Mouse (Mus musculus) heart, embryonic 14.5 days (tissue): Measurements from ENCODE around the gene Nagk. TPM values are rescaled to one million over a fixed set of nuclear protein-coding genes. Genes with fewer than 3 reads are reported as not detected.

ENCODE experiments used
- ATAC-seq: fragments of 200-750 bp; cut with Nextera tagmentation; 2 replicates; pipeline ENCODE4 v1.8.0; 2017; ENCODE audit warnings: low read depth, moderate TSS enrichment; ENCODE audit not compliant: insufficient number of reproducible peaks, insufficient read depth, low FRiP score
- H3K27ac ChIP-seq, 2 experiments: fragments of 200-500 bp in 1 of 2; fragments of 300-500 bp in 1 of 2; sonication (generic) in 1 of 2; replicated peaks in 1 of 2; 2 replicates each; pipeline ENCODE4 v1.5.1; 2012 to 2014; ENCODE audit warnings: low read depth in 2 of 2, low read length in 2 of 2, control low read depth in 1 of 2, mild to moderate bottlenecking in 1 of 2, mixed read lengths in 1 of 2; ENCODE audit not compliant: control insufficient read depth in 1 of 2, insufficient read depth in 1 of 2
- H3K27me3 ChIP-seq: fragments of 300-500 bp; sonication (generic); 2 replicates; pipeline ENCODE4 v1.6.1; 2014; ENCODE audit warnings: mild to moderate bottlenecking, low read length, control low read depth; ENCODE audit not compliant: control insufficient read depth, insufficient read depth
- H3K36me3 ChIP-seq: fragments of 300-500 bp; sonication (generic); 2 replicates; pipeline ENCODE4 v1.6.1; 2014; ENCODE audit warnings: mild to moderate bottlenecking, control low read depth, low read length, mixed read lengths; ENCODE audit not compliant: control insufficient read depth, insufficient read depth
- H3K4me1 ChIP-seq, 2 experiments: fragments of 200-500 bp in 1 of 2; fragments of 300-500 bp in 1 of 2; sonication (generic) in 1 of 2; 2 replicates each; pipeline ENCODE4 v1.6.1; 2012 to 2014; ENCODE audit warnings: low read length in 2 of 2, control low read depth in 1 of 2, mixed read lengths in 1 of 2; ENCODE audit not compliant: control insufficient read depth in 2 of 2, insufficient read depth in 2 of 2
- H3K4me2 ChIP-seq: fragments of 300-500 bp; sonication (generic); 2 replicates; pipeline ENCODE4 v1.6.1; 2014; ENCODE audit warnings: mild to moderate bottlenecking, low read length
- H3K4me3 ChIP-seq, 2 experiments: fragments of 200-500 bp in 1 of 2; fragments of 300-500 bp in 1 of 2; sonication (generic) in 1 of 2; 2 replicates each; pipeline ENCODE4 v1.5.1; 2012 to 2014; ENCODE audit warnings: low read length in 2 of 2, mild to moderate bottlenecking in 2 of 2, control low read depth in 1 of 2, low read depth in 1 of 2, moderate library complexity in 1 of 2; ENCODE audit not compliant: control insufficient read depth in 1 of 2, insufficient read depth in 1 of 2
- H3K9ac ChIP-seq: fragments of 300-500 bp; sonication (generic); 2 replicates; pipeline ENCODE4 v1.6.1; 2014; ENCODE audit warnings: mild to moderate bottlenecking, low read length
- H3K9me3 ChIP-seq: fragments of 300-500 bp; sonication (generic); 2 replicates; pipeline ENCODE4 v1.6.1; 2016; ENCODE audit warnings: low read length, control low read depth; ENCODE audit not compliant: control insufficient read depth
- WGBS: fragments of 180-500 bp; shearing (Covaris S2); extraction: QIAGEN DNeasy Blood & Tissue Kit; methylation state at CpG from one replicate; pipeline ENCODE4 v1.1.7; 2014; 5-methylcytosine and 5-hydroxymethylcytosine counted together
- polyA plus RNA-seq: library from polyadenylated mRNA; unstranded; fragments of >200 nt; fragmentation: Nextera tagmentation; extraction: Ambion mirVana; gene quantifications from 2 replicates; pipeline ENCODE4 v1.2.1, GENCODE M21; 2014

Nagk gene
- polyA plus RNA-seq = 64.8 and 69.6 TPM in 2 replicates

- ATAC-seq = peak; percentile 92
- H3K4me3 ChIP-seq = peak within 1 kb of the TSS; percentile 62 to 77
- WGBS = under 1% methylated on average over 43 of the region's 43 CpGs
Measured at GRCm38 (mm10) chr6:83794760-83795296, at the start of gene Nagk. Gene Nagk (plus strand): TSS chr6:83794982.

DNA sequence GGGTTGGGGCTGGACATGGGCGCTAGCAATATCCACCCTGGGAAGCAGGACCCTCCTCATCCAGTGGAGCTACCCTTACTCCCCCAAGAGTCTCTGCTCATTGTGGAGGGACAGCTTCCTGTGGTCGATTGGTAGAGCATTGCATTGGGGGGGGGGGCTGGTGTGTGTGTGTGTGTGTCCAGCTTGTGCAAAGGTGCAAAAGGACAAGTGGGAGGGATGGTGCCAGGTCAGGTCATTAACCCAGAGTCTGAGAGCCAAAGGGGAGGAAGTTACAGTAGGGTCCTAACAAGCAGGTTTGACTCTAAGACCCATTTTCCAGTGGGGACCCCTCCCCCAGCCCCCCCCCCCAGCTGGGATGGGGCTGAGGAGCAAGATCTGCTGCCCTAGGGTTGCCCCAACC, 49.3 kb upstream of the Nagk start:
- Histone ChIP-seq H3K4me2 (no peak overlapping the region), H3K9me3 (no peaks in the 10 kb centered on the region), H3K9ac (no peak overlapping the region), H3K4me1 (peaks cover 0 to 2% of the 10 kb centered on the region in 2 experiments; a peak in 1 of 4 replicates), H3K36me3 (no peaks in the 10 kb centered on the region), H3K27me3 (peaks cover 32% of the 10 kb centered on the region), H3K27ac (no peak overlapping the region), H3K4me3 (no peak overlapping the region)
- ATAC-seq = no peak
- WGBS = 53% methylated on average over 2 of the region's 2 CpGs

More at GRCm38 (mm10) chr6:83794760-83795296, at the start of gene Nagk:
- Histone ChIP-seq H3K4me1 (peaks cover 8 to 12% of the 10 kb centered on the region in 2 experiments), H3K36me3 (peaks cover 20% of the 10 kb centered on the region), H3K4me2 (peak within 1 kb of the TSS; percentile 95), H3K9ac (peak within 1 kb of the TSS; percentile 84), H3K27ac (peak within 1 kb of the TSS; percentile 88 to 95), H3K27me3 (no peaks in the 10 kb centered on the region), H3K9me3 (no peaks in the 10 kb centered on the region)

GRCm38 (mm10) chr6:83749286-83749685, 45.5 kb upstream of the Nagk start:
- Histone ChIP-seq H3K36me3 (no peaks in the 10 kb centered on the region), H3K9ac (no peak overlapping the region), H3K27me3 (peaks cover 40% of the 10 kb centered on the region), H3K9me3 (no peaks in the 10 kb centered on the region), H3K4me2 (no peak overlapping the region), H3K4me3 (no peak overlapping the region), H3K27ac (no peak overlapping the region), H3K4me1 (no peaks in the 10 kb centered on the region)
- 54% methylated on average over 3 of the region's 3 CpGs for WGBS
- no peak for ATAC-seq

- Histone ChIP-seq H3K27me3 (peaks cover 44% of the 10 kb centered on the region), H3K36me3 (no peaks in the 10 kb centered on the region), H3K9me3 (no peaks in the 10 kb centered on the region), H3K9ac (no peak overlapping the region), H3K4me3 (no peak overlapping the region), H3K4me2 (peak overlapping the region; percentile 38), H3K4me1 (no peaks in the 10 kb centered on the region), H3K27ac (no peak overlapping the region)
- ATAC-seq = no peak
- 7% methylated on average over 11 of the region's 11 CpGs for WGBS
Measured at GRCm38 (mm10) chr6:83750171-83750684, 44.6 kb upstream of the Nagk start.

- Histone ChIP-seq H3K27me3 (peaks cover 67% of the 10 kb centered on the region), H3K4me1 (peaks cover 0 to 3% of the 10 kb centered on the region in 2 experiments; a peak in 1 of 4 replicates), H3K9me3 (no peaks in the 10 kb centered on the region), H3K9ac (no peak overlapping the region), H3K27ac (no peak overlapping the region), H3K4me3 (no peak overlapping the region), H3K4me2 (no peak overlapping the region), H3K36me3 (no peaks in the 10 kb centered on the region)
- whole genome bisulfite sequencing = 62% methylated on average over 9 of the region's 9 CpGs
- no peak for ATAC-seq
Measured at GRCm38 (mm10) chr6:83756051-83756450, 38.7 kb upstream of the Nagk start.

- ATAC-seq = no peak
- peak within 1 kb of the TSS; percentile 83 for H3K4me2 ChIP-seq
- peak within 1 kb of the TSS; percentile 17 to 41 for H3K4me3 ChIP-seq
- H3K4me1 ChIP-seq = peaks cover 13 to 18% of the 10 kb centered on the region in 2 experiments; a peak in 2 of 4 replicates
- no peaks in the 10 kb centered on the region for H3K36me3 ChIP-seq
- WGBS = 29% methylated on average over 6 of the region's 6 CpGs
- no peaks in the 10 kb centered on the region for H3K9me3 ChIP-seq
- peak within 1 kb of the TSS; percentile 62 for H3K9ac ChIP-seq
- H3K27me3 ChIP-seq = peaks cover 55% of the 10 kb centered on the region
- H3K27ac ChIP-seq = no peak within 1 kb of the TSS
Measured at GRCm38 (mm10) chr6:83762344-83762743, 32.4 kb upstream of the Nagk start, which contains the start of gene Ankrd53. Gene Ankrd53 (plus strand): TSS chr6:83762644.

GRCm38 (mm10) chr6:83762880-83763431, 31.8 kb upstream of the Nagk start:
- Histone ChIP-seq H3K36me3 (no peaks in the 10 kb centered on the region), H3K27me3 (peaks cover 49% of the 10 kb centered on the region), H3K27ac (no peak overlapping the region), H3K4me3 (peak overlapping the region; percentile 17 to 41), H3K9me3 (no peaks in the 10 kb centered on the region), H3K4me2 (peak overlapping the region; percentile 83), H3K9ac (peak overlapping the region; percentile 62), H3K4me1 (peaks cover 13 to 18% of the 10 kb centered on the region in 2 experiments; a peak in 2 of 4 replicates)
- ATAC-seq = no peak
- 1% methylated on average over 35 of the region's 35 CpGs for WGBS
